Mouse (Mus musculus) kidney, adult 10 weeks (tissue): Measurements from ENCODE around the gene Nox4. TPM values are rescaled to one million over a fixed set of nuclear protein-coding genes. Genes with fewer than 3 reads are reported as not detected.

ENCODE experiments used
- polyA plus RNA-seq: library from polyadenylated mRNA; stranded (reverse); fragments of 350-450 nt; fragmentation: Illumina TruSeq; extraction: RNeasy Lipid Tissue Mini Kit (QIAGEN cat#74804); gene quantifications from one replicate; pipeline ENCODE4 v1.2.3, GENCODE M21; 2014; ENCODE audit warnings: low read depth, low replicate concordance

Nox4 gene
- polyA plus RNA-seq = 1,479 TPM

DNA sequence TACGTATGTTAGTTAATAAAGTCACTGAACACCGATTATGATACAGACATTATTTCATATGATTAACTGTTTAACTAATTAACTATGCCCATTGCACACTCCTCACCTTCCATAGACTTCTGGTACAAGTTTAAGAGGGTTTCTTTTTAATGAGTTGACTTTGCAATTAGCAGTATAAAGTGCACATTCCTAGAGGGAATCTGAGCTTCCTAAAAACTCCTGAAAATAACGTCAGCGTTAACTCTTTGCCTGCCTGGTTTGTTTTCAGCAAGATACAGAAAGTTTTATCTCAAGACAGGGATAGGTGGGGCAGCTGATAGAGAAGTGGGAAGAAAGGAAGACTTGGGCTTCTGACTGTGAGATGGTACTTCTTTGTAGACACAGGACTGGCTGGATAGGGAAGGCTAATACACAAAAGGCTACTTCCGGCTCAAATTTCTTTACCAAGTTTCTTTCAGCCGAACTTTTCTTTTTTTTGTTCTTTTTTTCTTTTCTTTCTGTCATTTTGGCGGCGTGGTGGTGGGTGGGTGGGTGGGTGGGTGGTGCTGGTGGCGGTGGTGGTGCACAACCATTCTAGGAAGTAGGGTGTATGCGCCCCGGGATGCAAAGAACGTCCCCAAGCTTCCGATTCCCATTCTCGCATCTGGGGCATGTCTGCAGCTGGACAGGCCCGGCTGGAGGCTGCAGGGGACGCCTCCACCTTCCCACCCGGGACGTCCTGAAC, at the start of gene Nox4:
Gene Nox4 (plus strand): TSS at position 241 of the 724 bp plus-strand sequence.

Other genes with a start within 250 kb of the Nox4 start
- gene Vmn2r79, start 250.0 kb upstream of the Nox4 start, polyA plus RNA-seq = not detected
- gene Tyr, start 247.4 kb downstream of the Nox4 start, polyA plus RNA-seq = not detected